Mouse (Mus musculus): ENCODE measurements around the gene Plcxd2. TPM values are rescaled to one million over a fixed set of nuclear protein-coding genes. Genes with fewer than 3 reads are reported as not detected.

The Plcxd2 gene
- polyA plus RNA-seq, 1 experiment from 2014 or later, result 1.7 TPM

DNA sequence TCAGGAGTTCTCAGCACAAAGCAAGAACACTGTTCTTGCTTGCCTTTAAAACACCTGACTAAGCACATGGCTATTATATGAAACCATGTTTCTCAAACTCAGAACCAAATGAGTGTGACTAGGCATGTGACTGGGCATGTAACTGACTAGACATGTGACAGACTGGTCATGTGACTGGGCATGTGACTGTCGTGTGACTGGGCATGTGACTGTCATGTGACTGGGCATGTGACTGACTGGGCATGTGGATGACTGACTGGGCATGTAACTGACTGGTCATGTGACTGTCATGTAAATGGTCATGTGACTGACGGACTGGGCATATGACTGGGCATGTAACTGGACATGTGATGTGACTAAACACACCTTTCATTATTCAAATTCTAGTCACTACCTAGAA, 39.8 kb downstream of the Plcxd2 start:
- no peaks in the 10 kb centered on the region for H3K36me3 ChIP-seq (ENCODE audit: control insufficient read depth, insufficient read depth, low read length)
- H3K27ac ChIP-seq (ENCODE audit: low read depth), result no peak overlapping the region
- 87% methylated on average over 2 of the region's 2 CpGs for WGBS
- no peak overlapping the region for H3K4me3 ChIP-seq (ENCODE audit: low read depth, low read length)
- H3K4me1 ChIP-seq (replicated peaks; ENCODE audit: control insufficient read depth, insufficient read depth, low read length), result no peaks in the 10 kb centered on the region
- H3K9me3 ChIP-seq (ENCODE audit: control insufficient read depth, low read length), result no peaks in the 10 kb centered on the region
- H3K4me2 ChIP-seq (ENCODE audit: low read length), result no peak overlapping the region
- no peak overlapping the region for H3K9ac ChIP-seq (ENCODE audit: low read length)
- no peak for DNase-seq (ENCODE audit: low spot score)
- no peak for ATAC-seq (replicated peaks; ENCODE audit: low FRiP score, low TSS enrichment, low read depth)
- no peaks in the 10 kb centered on the region for H3K27me3 ChIP-seq (replicated peaks; ENCODE audit: control insufficient read depth, insufficient read depth, low read length)

DNA sequence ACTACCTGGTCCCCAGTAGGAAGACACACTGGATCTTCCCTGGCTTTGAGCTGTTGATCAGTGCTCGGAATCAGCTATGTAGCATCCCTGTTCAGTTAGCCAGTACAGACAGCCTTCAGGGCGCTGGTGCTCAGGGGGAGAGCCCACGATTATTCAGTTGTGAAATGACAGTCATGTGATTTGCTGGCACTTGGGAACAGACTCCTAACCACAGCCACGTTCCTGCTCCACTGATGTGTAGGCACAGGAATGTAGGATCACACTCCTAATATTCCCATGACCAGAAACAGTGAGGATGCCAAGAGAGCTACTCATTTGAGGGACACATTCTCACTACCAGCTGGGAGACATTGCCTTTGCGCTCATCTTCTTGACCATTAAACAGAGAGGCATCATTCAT, 41.3 kb downstream of the Plcxd2 start:
- no peak for ATAC-seq (replicated peaks; ENCODE audit: low FRiP score, low TSS enrichment, low read depth)
- no peak for DNase-seq (ENCODE audit: low spot score)

DNA sequence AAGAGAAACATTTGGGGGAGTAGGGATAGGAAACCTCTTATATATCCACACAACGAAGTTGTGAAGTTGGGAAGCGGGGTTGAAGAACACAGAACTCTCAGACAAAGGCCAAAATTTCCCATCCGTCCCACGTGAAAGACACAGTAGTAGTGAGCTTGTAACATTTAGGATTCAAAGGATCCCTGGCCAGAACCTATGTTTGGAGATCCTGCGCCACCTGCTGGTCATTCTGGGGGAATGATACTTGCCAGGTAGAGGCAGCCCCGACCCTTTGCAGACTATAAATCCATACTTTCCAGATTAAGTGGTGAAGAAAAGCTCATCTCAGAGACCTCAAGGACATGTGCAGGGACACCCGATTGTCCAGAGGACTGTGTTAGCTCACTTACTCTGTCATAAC, 42.5 kb downstream of the Plcxd2 start:
- peak; percentile 87 for DNase-seq (ENCODE audit: low spot score)
- Histone ChIP-seq H3K4me3 (ENCODE audit: low read depth, low read length) (no peak overlapping the region), H3K27ac (ENCODE audit: low read depth) (no peak overlapping the region), H3K9ac (ENCODE audit: low read length) (no peak overlapping the region), H3K27me3 (replicated peaks; ENCODE audit: control insufficient read depth, insufficient read depth, low read length) (no peaks in the 10 kb centered on the region), H3K9me3 (ENCODE audit: control insufficient read depth, low read length) (no peaks in the 10 kb centered on the region), H3K4me2 (ENCODE audit: low read length) (no peak overlapping the region), H3K36me3 (ENCODE audit: control insufficient read depth, insufficient read depth, low read length) (no peaks in the 10 kb centered on the region), H3K4me1 (replicated peaks; ENCODE audit: control insufficient read depth, insufficient read depth, low read length) (no peaks in the 10 kb centered on the region)
- peak; percentile 73 for ATAC-seq (replicated peaks; ENCODE audit: low FRiP score, low TSS enrichment, low read depth)
- 10% methylated on average over 7 of the region's 7 CpGs for WGBS

More for the DNA sequence above, 41.3 kb downstream of the Plcxd2 start:
- Histone ChIP-seq H3K36me3 (ENCODE audit: control insufficient read depth, insufficient read depth, low read length) (no peaks in the 10 kb centered on the region), H3K4me1 (replicated peaks; ENCODE audit: control insufficient read depth, insufficient read depth, low read length) (no peaks in the 10 kb centered on the region), H3K4me2 (ENCODE audit: low read length) (no peak overlapping the region), H3K9ac (ENCODE audit: low read length) (no peak overlapping the region), H3K27ac (ENCODE audit: low read depth) (no peak overlapping the region), H3K4me3 (ENCODE audit: low read depth, low read length) (no peak overlapping the region), H3K27me3 (replicated peaks; ENCODE audit: control insufficient read depth, insufficient read depth, low read length) (no peaks in the 10 kb centered on the region), H3K9me3 (ENCODE audit: control insufficient read depth, low read length) (no peaks in the 10 kb centered on the region)
- WGBS, result 82% methylated on average over 5 of the region's 5 CpGs

DNA sequence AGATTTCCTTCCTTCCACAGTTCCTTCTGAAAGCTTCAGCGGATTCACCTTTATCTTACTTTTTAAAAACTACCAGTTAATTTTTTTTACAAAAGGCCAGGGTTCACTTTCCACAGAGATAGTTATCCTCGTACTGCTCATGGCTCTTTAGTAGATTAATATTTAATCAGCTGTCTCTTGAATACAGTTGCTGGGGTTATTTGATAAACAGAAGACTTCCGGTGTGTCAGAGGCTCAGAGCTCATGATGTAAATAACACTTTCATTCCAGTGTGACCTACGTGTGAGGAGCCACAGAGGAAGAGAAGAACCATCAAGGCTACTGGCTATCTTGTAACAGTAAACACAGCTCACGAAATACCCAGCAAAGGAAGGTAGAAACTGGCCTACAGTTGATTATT, 43.4 kb downstream of the Plcxd2 start:
- no peak overlapping the region for H3K9ac ChIP-seq (ENCODE audit: low read length)
- H3K4me2 ChIP-seq (ENCODE audit: low read length), result no peak overlapping the region
- 38% methylated on average over 5 of the region's 5 CpGs for WGBS
- H3K4me3 ChIP-seq (ENCODE audit: low read depth, low read length), result no peak overlapping the region
- H3K4me1 ChIP-seq (replicated peaks; ENCODE audit: control insufficient read depth, insufficient read depth, low read length), result no peaks in the 10 kb centered on the region
- no peaks in the 10 kb centered on the region for H3K27me3 ChIP-seq (replicated peaks; ENCODE audit: control insufficient read depth, insufficient read depth, low read length)
- no peaks in the 10 kb centered on the region for H3K36me3 ChIP-seq (ENCODE audit: control insufficient read depth, insufficient read depth, low read length)
- no peaks in the 10 kb centered on the region for H3K9me3 ChIP-seq (ENCODE audit: control insufficient read depth, low read length)
- H3K27ac ChIP-seq (ENCODE audit: low read depth), result no peak overlapping the region
- ATAC-seq (replicated peaks; ENCODE audit: low FRiP score, low TSS enrichment, low read depth) (no peak), DNase-seq (ENCODE audit: low spot score) (no peak)

DNA sequence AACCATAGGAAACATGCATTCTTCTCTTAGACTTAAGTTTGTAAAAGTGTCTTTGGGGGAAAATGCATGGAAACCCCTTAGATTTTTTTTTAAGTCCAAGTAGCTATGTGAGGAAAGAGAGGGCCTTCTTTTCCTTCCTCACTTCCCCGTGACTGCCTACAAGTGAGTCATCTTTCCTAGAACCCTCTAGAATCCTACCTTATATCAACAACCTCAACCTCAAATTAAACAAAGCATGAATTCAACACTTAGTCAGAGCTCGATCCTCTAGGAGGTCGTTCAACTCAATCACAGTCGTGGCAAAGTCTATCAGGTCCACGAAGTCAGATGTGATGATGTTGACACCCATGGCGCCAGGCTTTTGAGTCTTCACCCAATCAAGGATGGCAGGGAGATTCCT, 45.2 kb downstream of the Plcxd2 start:
- Histone ChIP-seq H3K9ac (ENCODE audit: low read length) (no peak overlapping the region), H3K4me1 (replicated peaks; ENCODE audit: control insufficient read depth, insufficient read depth, low read length) (no peaks in the 10 kb centered on the region), H3K27ac (ENCODE audit: low read depth) (no peak overlapping the region), H3K9me3 (ENCODE audit: control insufficient read depth, low read length) (no peaks in the 10 kb centered on the region), H3K4me2 (ENCODE audit: low read length) (no peak overlapping the region), H3K4me3 (ENCODE audit: low read depth, low read length) (no peak overlapping the region), H3K27me3 (replicated peaks; ENCODE audit: control insufficient read depth, insufficient read depth, low read length) (no peaks in the 10 kb centered on the region), H3K36me3 (ENCODE audit: control insufficient read depth, insufficient read depth, low read length) (no peaks in the 10 kb centered on the region)
- no peak for DNase-seq (ENCODE audit: low spot score)
- no peak for ATAC-seq (replicated peaks; ENCODE audit: low FRiP score, low TSS enrichment, low read depth)
- 60% methylated on average over 6 of the region's 6 CpGs for WGBS

DNA sequence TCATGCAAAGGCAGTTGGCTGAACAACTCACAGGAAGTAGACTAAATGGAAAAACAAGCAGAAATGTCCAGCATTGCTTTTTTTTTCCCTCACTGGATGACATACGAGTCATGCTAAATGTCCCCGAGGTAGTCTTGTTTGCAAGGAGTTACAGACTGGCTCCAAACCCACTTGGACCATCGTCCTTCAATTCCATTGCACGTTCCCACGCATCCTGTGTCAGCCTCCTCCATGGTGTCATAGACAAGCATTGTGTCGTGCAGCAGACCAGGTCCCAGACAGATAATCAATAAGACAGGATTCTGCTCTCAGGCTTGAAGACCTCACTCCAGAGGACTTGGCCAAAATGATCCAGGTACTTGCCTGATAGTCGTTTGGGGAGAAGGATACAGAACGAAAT, 46.2 kb downstream of the Plcxd2 start:
- 90% methylated on average over 8 of the region's 8 CpGs for WGBS
- ATAC-seq (replicated peaks; ENCODE audit: low FRiP score, low TSS enrichment, low read depth) (no peak), DNase-seq (ENCODE audit: low spot score) (no peak)
- no peaks in the 10 kb centered on the region for H3K4me1 ChIP-seq (replicated peaks; ENCODE audit: control insufficient read depth, insufficient read depth, low read length)
- H3K4me3 ChIP-seq (ENCODE audit: low read depth, low read length), result no peak overlapping the region
- H3K36me3 ChIP-seq (ENCODE audit: control insufficient read depth, insufficient read depth, low read length), result no peaks in the 10 kb centered on the region
- no peaks in the 10 kb centered on the region for H3K27me3 ChIP-seq (replicated peaks; ENCODE audit: control insufficient read depth, insufficient read depth, low read length)
- H3K27ac ChIP-seq (ENCODE audit: low read depth), result no peak overlapping the region
- no peak overlapping the region for H3K9ac ChIP-seq (ENCODE audit: low read length)
- no peaks in the 10 kb centered on the region for H3K9me3 ChIP-seq (ENCODE audit: control insufficient read depth, low read length)
- no peak overlapping the region for H3K4me2 ChIP-seq (ENCODE audit: low read length)

DNA sequence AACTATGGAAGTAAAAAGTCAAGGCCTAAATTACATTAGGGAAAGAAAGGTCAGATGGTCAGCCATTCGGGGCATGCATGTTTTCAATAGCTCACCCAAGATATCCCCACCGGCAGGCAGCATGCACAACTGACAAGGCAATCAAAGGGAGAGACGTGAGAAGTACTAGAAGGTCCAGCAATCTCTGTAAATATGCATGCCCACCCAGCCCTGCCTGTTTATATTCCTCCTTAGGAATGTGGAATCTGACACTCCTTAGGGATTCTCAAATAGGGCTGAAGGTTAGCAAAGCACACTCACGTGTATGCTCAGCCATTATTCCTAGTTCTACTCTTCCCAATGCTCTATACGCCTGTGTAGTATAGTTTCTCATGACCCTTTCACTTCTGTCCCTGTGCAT, 46.9 kb downstream of the Plcxd2 start:
- Histone ChIP-seq H3K9me3 (ENCODE audit: control insufficient read depth, low read length) (no peaks in the 10 kb centered on the region), H3K36me3 (ENCODE audit: control insufficient read depth, insufficient read depth, low read length) (no peaks in the 10 kb centered on the region), H3K9ac (ENCODE audit: low read length) (no peak overlapping the region), H3K4me1 (replicated peaks; ENCODE audit: control insufficient read depth, insufficient read depth, low read length) (no peaks in the 10 kb centered on the region), H3K4me3 (ENCODE audit: low read depth, low read length) (no peak overlapping the region), H3K27ac (ENCODE audit: low read depth) (no peak overlapping the region), H3K27me3 (replicated peaks; ENCODE audit: control insufficient read depth, insufficient read depth, low read length) (no peaks in the 10 kb centered on the region), H3K4me2 (ENCODE audit: low read length) (no peak overlapping the region)
- ATAC-seq (replicated peaks; ENCODE audit: low FRiP score, low TSS enrichment, low read depth), result 0 out of 2 replicates have a peak, but pooled peaks have one; percentile 47
- DNase-seq (ENCODE audit: low spot score), result no peak
- 33% methylated on average over 5 of the region's 5 CpGs for WGBS

DNA sequence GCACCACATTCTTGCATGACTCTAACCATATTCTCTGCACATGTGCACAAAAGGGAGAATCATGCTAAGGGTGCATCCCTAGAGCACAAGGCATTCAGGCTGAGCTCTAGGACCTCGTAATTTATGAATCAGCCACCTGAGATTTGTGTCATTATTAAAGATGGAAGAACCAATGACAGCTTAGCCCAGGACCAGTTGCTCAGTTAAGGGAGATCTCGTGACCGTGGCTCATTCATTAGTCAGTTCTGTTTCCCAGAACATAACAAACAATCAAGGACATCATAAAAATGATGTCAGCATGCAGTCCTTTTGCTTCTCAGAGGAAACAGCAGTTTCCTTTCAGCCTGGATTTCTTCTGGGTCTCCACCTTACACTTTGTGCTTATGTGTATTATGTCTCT, 49.0 kb downstream of the Plcxd2 start:
- ATAC-seq (replicated peaks; ENCODE audit: low FRiP score, low TSS enrichment, low read depth) (no peak), DNase-seq (ENCODE audit: low spot score) (no peak)
- Histone ChIP-seq H3K9me3 (ENCODE audit: control insufficient read depth, low read length) (no peaks in the 10 kb centered on the region), H3K4me1 (replicated peaks; ENCODE audit: control insufficient read depth, insufficient read depth, low read length) (no peaks in the 10 kb centered on the region), H3K4me2 (ENCODE audit: low read length) (no peak overlapping the region), H3K27me3 (replicated peaks; ENCODE audit: control insufficient read depth, insufficient read depth, low read length) (no peaks in the 10 kb centered on the region), H3K36me3 (ENCODE audit: control insufficient read depth, insufficient read depth, low read length) (no peaks in the 10 kb centered on the region), H3K9ac (ENCODE audit: low read length) (no peak overlapping the region), H3K4me3 (ENCODE audit: low read depth, low read length) (no peak overlapping the region), H3K27ac (ENCODE audit: low read depth) (no peak overlapping the region)
- 72% methylated on average over 3 of the region's 3 CpGs for WGBS

DNA sequence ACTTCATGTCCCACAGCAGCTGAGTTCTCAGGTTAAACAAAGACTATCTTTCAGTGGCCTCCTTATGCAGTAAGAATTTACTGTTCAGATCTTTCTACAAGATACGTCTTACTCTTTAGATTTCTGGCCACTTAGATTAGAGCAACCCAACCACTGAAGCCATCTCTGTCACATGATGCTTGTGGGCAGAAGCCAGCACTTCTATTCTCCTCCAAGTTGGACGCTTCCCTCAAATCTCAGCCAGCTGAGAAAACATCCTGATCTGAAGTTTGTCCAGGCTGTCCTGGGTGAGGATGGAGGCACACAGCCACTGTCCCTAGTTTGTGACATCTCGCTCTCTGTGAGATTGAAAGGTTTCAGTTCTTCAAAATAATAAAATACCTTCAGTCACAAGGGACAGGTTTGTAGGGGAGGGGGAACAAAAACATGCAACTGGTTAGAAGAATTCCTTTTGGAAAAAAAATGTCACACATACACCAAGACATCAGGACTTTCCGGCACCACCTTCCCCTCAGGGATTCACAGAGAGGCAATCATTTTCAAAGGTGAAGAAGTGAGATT, 53.5 kb downstream of the Plcxd2 start:
- Histone ChIP-seq H3K4me2 (ENCODE audit: low read length) (no peak overlapping the region), H3K27me3 (replicated peaks; ENCODE audit: control insufficient read depth, insufficient read depth, low read length) (no peaks in the 10 kb centered on the region), H3K27ac (ENCODE audit: low read depth) (no peak overlapping the region), H3K4me1 (replicated peaks; ENCODE audit: control insufficient read depth, insufficient read depth, low read length) (no peaks in the 10 kb centered on the region), H3K36me3 (ENCODE audit: control insufficient read depth, insufficient read depth, low read length) (no peaks in the 10 kb centered on the region), H3K4me3 (ENCODE audit: low read depth, low read length) (no peak overlapping the region), H3K9me3 (ENCODE audit: control insufficient read depth, low read length) (no peaks in the 10 kb centered on the region), H3K9ac (ENCODE audit: low read length) (no peak overlapping the region)
- WGBS, result 83% methylated on average over 4 of the region's 4 CpGs
- ATAC-seq (replicated peaks; ENCODE audit: low FRiP score, low TSS enrichment, low read depth), result no peak
- DNase-seq (ENCODE audit: low spot score), result no peak

Data from intestine, embryonic 14.5 days (tissue).